Mouse (Mus musculus) heart, adult 2 months (tissue): ENCODE data around the gene Stxbp1. TPM values are rescaled to one million over a fixed set of nuclear protein-coding genes. Genes with fewer than 3 reads are reported as not detected.

Source experiments
- DNase-seq, 2 experiments: peaks; one replicate each; pipeline ENCODE4 v3.0.0; 2021
- H3K27ac ChIP-seq: fragments of 200-600 bp; 2 replicates; pipeline ENCODE4 v1.8.1; 2022
- H3K27me3 ChIP-seq: fragments of 200-500 bp; 2 replicates; pipeline ENCODE4 v1.6.1; 2012; ENCODE audit warnings: mild to moderate bottlenecking, low read length, inconsistent platforms, mixed read lengths; ENCODE audit not compliant: control insufficient read depth, insufficient read depth
- H3K36me3 ChIP-seq: fragments of 200-500 bp; 2 replicates; pipeline ENCODE4 v1.6.1; 2012; ENCODE audit warnings: low read length, inconsistent platforms; ENCODE audit not compliant: control insufficient read depth, insufficient read depth
- H3K4me1 ChIP-seq: fragments of 200-500 bp; 2 replicates; pipeline ENCODE4 v1.6.1; 2011; ENCODE audit warnings: low read length; ENCODE audit not compliant: control insufficient read depth, insufficient read depth
- H3K4me3 ChIP-seq: fragments of 200-600 bp; 2 replicates; pipeline ENCODE4 v1.8.1; 2022
- H3K79me2 ChIP-seq: fragments of 200-500 bp; replicated peaks from 2 replicates; pipeline ENCODE4 v1.6.1; 2012; ENCODE audit warnings: mild to moderate bottlenecking, inconsistent platforms, low read length, moderate library complexity, mixed read lengths; ENCODE audit not compliant: control insufficient read depth, insufficient read depth
- H3K9ac ChIP-seq: fragments of 200-500 bp; 2 replicates; pipeline ENCODE4 v1.6.1; 2012; ENCODE audit warnings: low read depth, mild to moderate bottlenecking, control low read depth, inconsistent platforms, low read length, mixed read lengths
- CTCF ChIP-seq: fragments of 200-600 bp; IDR thresholded peaks from 2 replicates; pipeline ENCODE4 v1.8.1; 2022; ENCODE audit warnings: antibody characterized with exemption, mild to moderate bottlenecking, moderate library complexity
- EP300 ChIP-seq: fragments of 200-500 bp; IDR thresholded peaks from 2 replicates; pipeline ENCODE4 v1.6.1; 2011; ENCODE audit warnings: low read depth, low read length, control low read depth; ENCODE audit not compliant: insufficient read depth
- POLR2A ChIP-seq: fragments of 200-500 bp; IDR thresholded peaks from 2 replicates; pipeline ENCODE4 v1.6.1; 2011; ENCODE audit warnings: mild to moderate bottlenecking, low read depth, low read length, control low read depth; ENCODE audit not compliant: insufficient read depth
- WGBS: fragments of 180-500 bp; shearing (Covaris S2); methylation state at CpG from one replicate; pipeline ENCODE4 v1.1.7; 2018; 5-methylcytosine and 5-hydroxymethylcytosine counted together
- intact Hi-C: fragments of 180-260 bp; cut with DNase I; formaldehyde crosslinking; loops from one replicate; pipeline ENCODE4 v1.15.1; 2025
- polyA plus RNA-seq: library from polyadenylated mRNA; depleted of rRNA; stranded (reverse); fragments of >200 nt; gene quantifications from 2 replicates; pipeline ENCODE4 v1.2.3, GENCODE M21; 2012
- total RNA-seq, 2 experiments: library from RNA; stranded (reverse); gene quantifications; 2 replicates each; pipeline ENCODE4 v1.2.3; 2021

Stxbp1 gene
- total and polyA plus RNA-seq, 3 experiments, result 9.8 to 14.4 (median 11.4) TPM

DNA sequence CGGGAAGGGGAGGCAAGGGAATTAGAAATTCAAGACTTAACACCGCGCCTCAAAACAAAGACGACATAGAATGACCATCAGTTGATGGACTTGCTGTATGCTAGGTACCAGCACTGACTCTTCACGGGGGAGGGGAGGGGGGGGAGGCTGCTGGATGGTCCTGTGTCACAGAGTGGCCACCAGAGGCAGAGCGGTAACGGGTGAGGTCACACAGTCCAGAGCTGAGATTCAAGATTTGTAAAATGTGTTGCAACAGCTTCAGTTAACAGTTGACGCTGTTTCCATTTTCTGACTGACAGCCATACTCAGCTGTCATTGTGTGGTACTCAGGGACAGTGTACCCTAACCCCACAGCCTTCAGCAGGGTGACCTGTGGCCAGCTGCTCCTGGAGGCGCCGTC is 94.9 kb downstream of the Stxbp1 start:
- 76% methylated on average over 10 of the region's 10 CpGs for WGBS
- Histone ChIP-seq H3K36me3 (no peaks in the 10 kb centered on the region), H3K4me3 (no peak overlapping the region), H3K79me2 (no peaks in the 10 kb centered on the region), H3K27ac (no peak overlapping the region), H3K9ac (no peak overlapping the region), H3K4me1 (peaks cover 1% of the 10 kb centered on the region; the same call in 1 of the 2 replicates), H3K27me3 (no peaks in the 10 kb centered on the region)
- intact Hi-C loops, result no loop called here
- no peak for DNase-seq
- no peak for TF ChIP-seq EP300

DNA sequence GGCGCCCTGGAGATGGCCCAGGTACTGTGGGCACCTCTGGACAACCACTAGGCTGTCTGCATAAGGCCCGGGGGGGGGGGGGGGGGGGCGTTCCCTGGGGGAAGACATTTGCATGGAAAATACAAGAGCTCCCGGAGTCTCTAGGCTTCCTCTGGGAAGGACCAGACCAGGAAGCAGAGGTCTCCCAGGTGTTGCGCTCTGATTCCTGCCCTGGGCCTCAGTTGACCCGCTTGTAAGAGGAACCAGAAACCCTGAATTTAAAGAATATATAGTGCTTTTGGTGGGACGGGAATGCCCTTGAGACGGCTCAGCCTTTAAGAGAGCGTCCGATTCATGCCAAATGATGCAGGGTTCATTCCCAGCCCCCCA is 95.4 kb downstream of the Stxbp1 start:
- Histone ChIP-seq H3K27ac (no peak overlapping the region), H3K36me3 (no peaks in the 10 kb centered on the region), H3K9ac (no peak overlapping the region), H3K79me2 (no peaks in the 10 kb centered on the region), H3K4me3 (peak overlapping the region; percentile 36; the same call in 1 of the 2 replicates), H3K27me3 (no peaks in the 10 kb centered on the region), H3K4me1 (no peaks in the 10 kb centered on the region; the same call in 1 of the 2 replicates)
- no peak for DNase-seq
- intact Hi-C loops, result no loop called here
- no peak for TF ChIP-seq EP300
- no peak for TF ChIP-seq CTCF
- WGBS, result 50% methylated on average over 10 of the region's 10 CpGs

DNA sequence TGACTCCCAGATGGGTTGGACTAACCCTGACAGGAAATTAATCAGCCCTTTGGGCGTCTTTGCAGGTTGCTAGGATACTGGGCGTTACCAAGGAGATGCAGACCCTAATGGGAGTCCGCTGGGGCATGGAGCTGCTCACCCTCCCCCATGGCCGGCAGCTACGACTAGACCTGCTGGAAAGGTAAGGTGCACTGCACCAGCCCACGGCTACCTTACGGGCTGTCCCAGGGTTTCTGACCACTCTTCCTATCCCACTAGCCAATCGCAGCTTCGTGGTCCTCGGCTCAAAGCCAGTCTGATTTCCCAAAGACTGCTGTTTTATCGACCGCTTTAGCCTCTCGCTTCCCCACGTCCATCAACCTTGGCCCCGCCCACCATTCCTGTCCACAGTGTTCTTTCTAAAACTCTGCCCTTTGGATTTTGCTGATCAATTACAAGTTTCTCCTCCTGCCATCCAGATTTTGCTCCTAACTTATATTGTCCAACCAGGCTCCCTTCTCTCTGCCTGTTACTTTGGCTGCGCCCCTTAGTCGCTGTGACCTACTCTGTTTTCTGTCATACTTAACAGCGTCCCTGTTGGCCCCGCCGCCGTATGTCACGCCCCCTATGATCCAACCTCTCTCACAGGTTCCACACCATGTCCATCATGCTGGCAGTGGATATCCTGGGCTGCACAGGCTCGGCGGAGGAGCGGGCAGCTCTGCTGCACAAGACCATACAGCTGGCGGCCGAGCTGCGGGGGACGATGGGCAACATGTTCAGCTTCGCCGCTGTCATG is 96.0 kb downstream of the Stxbp1 start:
- no peak for TF ChIP-seq CTCF
- no peak for TF ChIP-seq EP300
- TF ChIP-seq POLR2A, result peak; percentile 51; the same call in 1 of the 2 replicates
- 49% methylated on average over 31 of the region's 31 CpGs for WGBS
- H3K4me1 ChIP-seq, result no peaks in the 10 kb centered on the region
- no peaks in the 10 kb centered on the region for H3K79me2 ChIP-seq
- H3K4me3 ChIP-seq, result peak overlapping the region; percentile 36
- H3K27ac ChIP-seq, result no peak overlapping the region
- H3K36me3 ChIP-seq, result no peaks in the 10 kb centered on the region
- no peaks in the 10 kb centered on the region for H3K27me3 ChIP-seq
- intact Hi-C loops, result no loop called here
- H3K9ac ChIP-seq, result no peak overlapping the region
- peak; percentile 54 to 66 for DNase-seq

DNA sequence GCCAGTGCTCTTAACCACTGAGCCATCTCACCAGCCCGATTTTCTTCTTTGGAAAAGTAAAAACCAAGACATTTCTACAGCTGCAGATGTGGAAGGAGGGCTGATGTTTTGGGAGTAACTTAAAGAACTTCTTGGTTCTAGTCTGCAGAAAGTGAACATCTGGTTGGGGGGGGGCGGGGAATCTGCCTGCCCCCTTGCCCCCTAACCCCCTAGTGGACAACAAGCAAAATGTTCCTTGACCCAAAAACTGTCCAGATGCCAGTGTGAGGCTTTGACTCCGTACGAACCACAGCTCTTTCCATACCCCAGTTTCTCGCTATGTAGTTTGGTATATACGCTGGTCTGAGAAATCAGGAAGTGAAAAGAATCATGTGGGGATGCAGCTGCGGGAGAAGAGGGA is 96.8 kb downstream of the Stxbp1 start:
- H3K79me2 ChIP-seq, result no peaks in the 10 kb centered on the region
- intact Hi-C loops, result no loop called here
- TF ChIP-seq POLR2A, result no peak
- peak; percentile 29 for TF ChIP-seq CTCF
- TF ChIP-seq EP300, result no peak
- no peak overlapping the region for H3K27ac ChIP-seq
- no peaks in the 10 kb centered on the region for H3K4me1 ChIP-seq
- no peaks in the 10 kb centered on the region for H3K27me3 ChIP-seq
- WGBS, result 69% methylated on average over 7 of the region's 7 CpGs
- H3K36me3 ChIP-seq, result no peaks in the 10 kb centered on the region
- no peak for DNase-seq
- H3K9ac ChIP-seq, result no peak overlapping the region
- no peak overlapping the region for H3K4me3 ChIP-seq

DNA sequence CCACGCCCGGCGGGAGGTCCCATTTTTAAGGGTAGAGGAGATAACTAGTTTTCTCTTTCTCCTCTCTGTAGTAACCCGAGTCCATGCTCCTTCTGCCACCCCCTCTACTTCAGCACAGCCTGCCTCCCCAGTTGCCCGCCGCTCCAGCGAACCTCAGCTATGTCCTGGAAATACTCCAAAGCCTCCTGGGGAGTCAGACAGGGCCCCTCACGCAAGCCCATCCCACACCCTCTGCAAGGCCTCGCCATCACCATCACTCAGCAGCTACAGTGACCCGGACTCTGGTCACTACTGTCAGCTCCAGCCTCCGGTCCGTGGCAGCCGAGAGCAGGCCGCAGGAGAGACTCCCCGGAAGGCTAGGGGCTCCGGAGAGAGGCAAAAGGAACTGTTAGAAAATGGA is 98.0 kb downstream of the Stxbp1 start:
- DNase-seq, result peak in 1 of 2 experiments; percentile 16
- H3K36me3 ChIP-seq, result no peaks in the 10 kb centered on the region
- H3K4me3 ChIP-seq, result no peak overlapping the region
- H3K4me1 ChIP-seq, result no peaks in the 10 kb centered on the region; the same call in 1 of the 2 replicates
- no peak overlapping the region for H3K9ac ChIP-seq
- intact Hi-C loops, result no loop called here
- no peak overlapping the region for H3K27ac ChIP-seq
- H3K27me3 ChIP-seq, result no peaks in the 10 kb centered on the region
- H3K79me2 ChIP-seq, result no peaks in the 10 kb centered on the region
- TF ChIP-seq EP300, result no peak
- no peak for TF ChIP-seq CTCF
- no peak for TF ChIP-seq POLR2A
- WGBS, result 83% methylated on average over 16 of the region's 16 CpGs

DNA sequence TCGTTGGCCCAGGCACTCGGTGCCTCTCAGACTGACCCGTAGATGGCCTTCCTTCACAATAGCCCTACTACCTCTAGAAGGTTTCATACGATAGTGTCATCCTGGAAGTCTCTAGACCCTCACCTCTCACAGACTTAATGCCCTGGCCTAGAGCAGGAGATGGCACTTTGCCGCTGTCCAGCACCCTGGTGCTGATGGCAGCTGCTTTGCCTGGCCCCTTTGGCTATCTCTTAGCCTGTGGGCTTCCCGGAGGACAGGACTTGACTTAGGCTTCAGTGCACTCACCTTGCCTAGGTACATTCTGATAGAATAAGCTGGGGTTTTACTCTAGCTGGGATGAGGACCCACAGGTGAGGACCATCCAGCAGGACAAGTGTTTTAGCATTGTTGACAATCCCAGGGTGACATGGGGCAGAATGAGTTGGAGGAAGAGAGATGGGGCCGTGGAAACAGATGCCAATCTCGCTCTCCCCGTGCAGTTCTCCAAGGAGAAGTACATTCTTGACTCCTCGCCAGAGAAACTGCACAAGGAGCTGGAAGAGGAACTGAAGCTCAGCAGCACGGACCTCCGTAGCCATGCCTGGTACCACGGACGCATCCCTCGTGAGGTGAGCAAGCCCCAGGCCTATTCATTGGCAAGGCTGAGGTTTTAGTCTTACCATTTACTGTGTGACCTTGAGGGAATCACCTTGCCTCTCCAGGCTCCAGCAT is 102.6 kb downstream of the Stxbp1 start:
- WGBS, result 41% methylated on average over 15 of the region's 15 CpGs
- Histone ChIP-seq H3K27me3 (peaks cover 2% of the 10 kb centered on the region; the same call in 1 of the 2 replicates), H3K36me3 (peaks cover 2% of the 10 kb centered on the region; the same call in 1 of the 2 replicates), H3K4me1 (peaks cover 3% of the 10 kb centered on the region), H3K4me3 (no peak overlapping the region), H3K79me2 (peaks cover 5% of the 10 kb centered on the region), H3K27ac (no peak overlapping the region), H3K9ac (no peak overlapping the region)
- intact Hi-C loops, result no loop called here
- DNase-seq, result no peak
- TF ChIP-seq EP300, result no peak
- TF ChIP-seq POLR2A, result no peak
- no peak for TF ChIP-seq CTCF
